Mouse (Mus musculus) liver, embryonic 12.5 days (tissue): ENCODE data around the gene Efemp2. TPM values are rescaled to one million over a fixed set of nuclear protein-coding genes. Genes with fewer than 3 reads are reported as not detected.
"Not testable (repeated sequence)": the region's sequence is repeated elsewhere in the genome, so short reads cannot be mapped to it uniquely, and the experiment has no call there.

Experiments used
- ATAC-seq: fragments of 200-750 bp; cut with Nextera tagmentation; 2 replicates; pipeline ENCODE4 v1.8.0; 2017; ENCODE audit warnings: moderate number of reproducible peaks, mild to moderate bottlenecking, moderate library complexity
- H3K27ac ChIP-seq: fragments of 300-500 bp; sonication (generic); 2 replicates; pipeline ENCODE4 v1.5.1; 2016; ENCODE audit warnings: mild to moderate bottlenecking
- H3K27me3 ChIP-seq: fragments of 300-500 bp; sonication (generic); replicated peaks from 2 replicates; pipeline ENCODE4 v1.6.1; 2016; ENCODE audit warnings: mild to moderate bottlenecking, moderate library complexity
- H3K36me3 ChIP-seq: fragments of 300-500 bp; sonication (generic); 2 replicates; pipeline ENCODE4 v1.6.1; 2016; ENCODE audit warnings: mild to moderate bottlenecking, moderate library complexity
- H3K4me1 ChIP-seq: fragments of 300-500 bp; sonication (generic); 2 replicates; pipeline ENCODE4 v1.6.1; 2016
- H3K4me2 ChIP-seq: fragments of 300-500 bp; sonication (generic); 2 replicates; pipeline ENCODE4 v1.6.1; 2016; ENCODE audit warnings: mild to moderate bottlenecking, moderate library complexity
- H3K4me3 ChIP-seq: fragments of 300-500 bp; sonication (generic); 2 replicates; pipeline ENCODE4 v1.5.1; 2016; ENCODE audit warnings: mild to moderate bottlenecking, moderate library complexity
- H3K9ac ChIP-seq: fragments of 300-500 bp; sonication (generic); 2 replicates; pipeline ENCODE4 v1.6.1; 2016; ENCODE audit warnings: mild to moderate bottlenecking, moderate library complexity
- H3K9me3 ChIP-seq: fragments of 300-500 bp; sonication (generic); replicated peaks from 2 replicates; pipeline ENCODE4 v1.6.1; 2016; ENCODE audit warnings: mild to moderate bottlenecking, moderate library complexity
- WGBS: fragments of 180-500 bp; shearing (Covaris S2); methylation state at CpG from one replicate; pipeline ENCODE4 v1.1.7; 2016; ENCODE audit not compliant: insufficient replicate concordance; 5-methylcytosine and 5-hydroxymethylcytosine counted together
- polyA plus RNA-seq: library from polyadenylated mRNA; unstranded; fragments of >200 nt; fragmentation: Nextera tagmentation; extraction: Ambion mirVana; gene quantifications from 2 replicates; pipeline ENCODE4 v1.2.1, GENCODE M21; 2016

The Efemp2 gene
- polyA plus RNA-seq, 1 experiment from 2014 or later, result 30.0 TPM

GRCm38 (mm10) chr19:5490898-5491708 lies 17.3 kb downstream of the Efemp2 start:
- H3K4me1 ChIP-seq, result peaks cover 55% of the 10 kb centered on the region

DNA sequence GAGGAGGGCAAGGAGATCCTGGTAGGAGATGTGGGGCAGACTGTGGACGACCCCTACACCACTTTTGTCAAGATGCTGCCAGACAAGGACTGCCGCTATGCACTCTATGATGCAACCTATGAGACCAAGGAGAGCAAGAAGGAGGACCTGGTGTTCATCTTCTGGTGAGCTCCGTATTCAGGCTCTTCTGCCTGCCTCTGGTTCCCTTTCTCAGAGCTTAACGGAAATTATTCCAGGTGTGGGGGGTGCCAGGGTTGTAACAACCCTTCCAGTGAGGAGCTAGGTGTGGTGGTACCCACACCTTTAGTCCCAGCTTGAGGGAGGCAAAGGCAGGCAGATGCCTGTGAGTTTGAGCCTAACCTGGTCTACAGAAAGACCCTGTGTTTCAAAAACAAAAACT lies 18.9 kb downstream of the Efemp2 start:
- Histone ChIP-seq H3K27me3 (no peaks in the 10 kb centered on the region), H3K9ac (no peak overlapping the region), H3K4me2 (peak overlapping the region; percentile 94), H3K27ac (0 out of 2 replicates have a peak overlapping the region, but pooled peaks have one; percentile 2), H3K9me3 (no peaks in the 10 kb centered on the region), H3K36me3 (peaks cover 59% of the 10 kb centered on the region), H3K4me1 (peaks cover 41% of the 10 kb centered on the region), H3K4me3 (no peak overlapping the region)
- 83% methylated on average over 4 of the region's 4 CpGs for WGBS
- no peak for ATAC-seq

More at GRCm38 (mm10) chr19:5490898-5491708, 17.3 kb downstream of the Efemp2 start:
- peak; percentile 48 for ATAC-seq
- peak overlapping the region; percentile 100 for H3K27ac ChIP-seq
- no peaks in the 10 kb centered on the region for H3K27me3 ChIP-seq
- WGBS, result under 1% methylated on average over 59 of the region's 59 CpGs
- H3K9ac ChIP-seq, result peak overlapping the region; percentile 99
- peaks cover 46% of the 10 kb centered on the region for H3K36me3 ChIP-seq
- no peaks in the 10 kb centered on the region for H3K9me3 ChIP-seq
- peak overlapping the region; percentile 94 for H3K4me2 ChIP-seq
- H3K4me3 ChIP-seq, result peak overlapping the region; percentile 99

DNA sequence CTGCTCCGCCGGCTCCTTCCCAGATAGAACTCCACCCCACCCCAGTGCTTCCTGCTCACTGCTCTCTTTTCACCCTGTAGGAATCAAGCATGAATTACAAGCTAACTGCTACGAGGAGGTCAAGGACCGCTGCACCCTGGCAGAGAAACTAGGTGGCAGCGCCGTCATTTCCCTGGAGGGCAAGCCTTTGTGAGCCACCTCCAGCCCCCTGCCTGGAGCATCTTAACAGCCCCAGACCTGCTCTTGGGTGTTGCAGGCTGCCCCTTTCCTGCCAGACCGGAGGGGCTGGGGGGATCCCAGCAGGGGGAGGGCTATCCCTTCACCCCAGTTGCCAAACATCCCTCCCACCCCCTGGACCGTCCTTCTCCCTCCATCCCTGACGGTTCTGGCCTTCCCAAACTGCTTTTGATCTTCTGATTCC lies 19.6 kb downstream of the Efemp2 start:
- 80% methylated on average over 9 of the region's 9 CpGs for WGBS
- not testable (repeated sequence) for H3K9ac ChIP-seq, H3K4me3 ChIP-seq, H3K27me3 ChIP-seq, ATAC-seq, H3K27ac ChIP-seq, H3K4me2 ChIP-seq, H3K9me3 ChIP-seq
- H3K36me3 ChIP-seq, result peaks cover 65% of the 10 kb centered on the region
- H3K4me1 ChIP-seq, result peaks cover 39% of the 10 kb centered on the region

DNA sequence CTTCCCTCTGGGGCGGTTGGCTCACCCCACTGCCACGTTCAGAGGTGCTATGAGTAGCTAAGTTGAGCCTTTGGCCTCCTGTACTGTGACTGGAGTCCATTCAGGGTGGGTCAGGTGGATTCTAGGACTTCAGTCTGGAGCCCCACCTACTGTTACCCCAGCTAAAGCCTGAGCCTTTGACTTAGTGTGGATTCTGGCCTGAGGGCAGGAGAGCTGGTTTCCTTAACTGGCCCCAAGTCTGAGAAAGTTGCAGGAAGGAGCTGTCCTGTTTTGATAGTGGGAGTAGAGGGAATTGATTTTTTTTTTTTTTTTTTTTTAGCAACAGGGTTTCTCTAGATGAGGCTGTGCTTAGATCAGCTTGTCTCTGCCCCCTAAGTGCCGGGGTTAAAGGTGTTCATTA lies 20.6 kb downstream of the Efemp2 start:
- ATAC-seq, result no peak
- no peaks in the 10 kb centered on the region for H3K9me3 ChIP-seq
- peaks cover 67% of the 10 kb centered on the region for H3K36me3 ChIP-seq
- H3K4me1 ChIP-seq, result peaks cover 32% of the 10 kb centered on the region
- H3K4me2 ChIP-seq, result no peak overlapping the region
- H3K4me3 ChIP-seq, result no peak overlapping the region
- H3K9ac ChIP-seq, result no peak overlapping the region
- no peaks in the 10 kb centered on the region for H3K27me3 ChIP-seq
- WGBS, result 90% methylated on average over 3 of the region's 3 CpGs
- H3K27ac ChIP-seq, result 0 out of 2 replicates have a peak overlapping the region, but pooled peaks have one; percentile 10

GRCm38 (mm10) chr19:5495353-5496051 lies 21.7 kb downstream of the Efemp2 start:
- Histone ChIP-seq H3K4me1 (peaks cover 24% of the 10 kb centered on the region), H3K27ac (0 out of 2 replicates have a peak overlapping the region, but pooled peaks have one; percentile 36), H3K36me3 (peaks cover 69% of the 10 kb centered on the region), H3K4me3 (no peak overlapping the region), H3K27me3 (no peaks in the 10 kb centered on the region), H3K4me2 (no peak overlapping the region), H3K9ac (no peak overlapping the region), H3K9me3 (no peaks in the 10 kb centered on the region)
- no peak for ATAC-seq
- WGBS, result 78% methylated on average over 12 of the region's 12 CpGs

DNA sequence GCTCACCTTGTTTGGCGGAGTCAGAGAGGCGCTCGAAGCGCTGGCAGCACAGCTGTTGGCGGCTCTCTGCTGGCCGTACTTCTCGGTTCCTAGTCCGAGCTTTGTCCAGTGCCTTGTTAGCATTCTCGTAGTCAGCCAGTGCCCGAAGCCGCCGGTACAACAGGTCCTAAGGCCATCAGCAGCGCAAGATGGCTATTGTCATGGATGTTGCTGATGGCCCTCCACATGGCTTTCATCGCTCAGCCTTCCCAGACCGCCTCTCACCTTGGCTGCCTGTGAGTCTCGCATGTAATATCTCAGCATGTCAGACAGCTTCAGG lies 22.3 kb downstream of the Efemp2 start:
- Histone ChIP-seq H3K9me3 (no peaks in the 10 kb centered on the region), H3K9ac (no peak overlapping the region), H3K4me1 (peaks cover 24% of the 10 kb centered on the region), H3K4me2 (no peak overlapping the region), H3K27me3 (no peaks in the 10 kb centered on the region), H3K4me3 (no peak overlapping the region), H3K27ac (no peak overlapping the region), H3K36me3 (peaks cover 69% of the 10 kb centered on the region)
- ATAC-seq, result no peak
- WGBS, result 88% methylated on average over 16 of the region's 16 CpGs

DNA sequence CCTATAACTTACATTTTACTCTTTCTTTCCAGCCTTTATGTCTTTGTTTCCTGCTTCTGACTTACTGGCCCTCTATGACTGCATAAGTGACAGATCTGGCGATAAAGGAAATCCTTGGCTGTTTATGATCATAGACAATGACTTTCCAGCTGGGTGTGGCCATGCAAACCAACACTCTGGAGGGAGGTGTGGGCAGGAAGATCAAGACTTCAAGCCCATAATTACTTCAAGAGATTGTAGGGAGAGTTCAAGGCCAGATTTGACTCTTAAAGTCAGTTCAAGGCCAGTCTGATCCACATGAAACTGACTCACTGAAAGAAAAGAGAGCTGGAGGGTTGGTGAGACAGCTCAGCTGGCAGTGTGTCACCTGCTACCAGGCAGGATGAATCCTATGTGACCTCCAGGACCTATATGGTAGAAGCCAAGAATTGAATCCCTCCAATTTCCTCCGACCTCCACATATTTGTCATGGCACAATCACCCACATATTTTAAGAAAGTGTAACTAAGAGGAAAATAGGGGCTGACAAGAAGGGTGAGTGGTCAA lies 26.6 kb downstream of the Efemp2 start:
- Histone ChIP-seq H3K4me1 (no peaks in the 10 kb centered on the region), H3K9me3 (no peaks in the 10 kb centered on the region)

DNA sequence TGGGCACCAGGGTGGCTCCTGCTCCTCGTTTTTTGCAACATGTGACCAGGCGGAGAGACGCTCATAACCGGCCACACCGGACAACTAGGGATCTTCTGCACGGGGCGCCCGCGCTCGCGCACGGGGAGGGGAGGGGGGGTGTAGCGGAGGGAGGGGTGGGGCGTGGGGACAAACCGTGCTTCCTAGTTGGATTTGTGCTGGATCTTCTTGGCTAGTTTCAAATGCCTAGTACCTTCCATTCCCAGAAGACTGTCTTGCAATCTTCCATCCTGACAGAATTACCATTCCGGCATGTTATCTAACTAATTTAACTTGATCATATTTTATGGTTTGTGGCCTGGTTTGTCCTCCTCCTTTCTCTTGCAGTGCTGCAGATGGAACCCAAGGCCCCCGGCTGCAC lies 29.9 kb downstream of the Efemp2 start, which contains the start of gene 1700020D05Rik:
TSS of gene 1700020D05Rik (minus strand) at position 101 of the 400 bp plus-strand sequence.
- 69% methylated on average over 17 of the region's 17 CpGs for WGBS
- Histone ChIP-seq H3K4me2 (no peak within 1 kb of the TSS), H3K9ac (no peak within 1 kb of the TSS), H3K9me3 (no peaks in the 10 kb centered on the region), H3K36me3 (peaks cover 12% of the 10 kb centered on the region), H3K4me3 (no peak within 1 kb of the TSS), H3K27ac (no peak within 1 kb of the TSS), H3K27me3 (no peaks in the 10 kb centered on the region), H3K4me1 (0 out of 2 replicates have a peak, but pooled peaks cover 8% of the 10 kb centered on the region)
- no peak for ATAC-seq

More for the DNA sequence above, 26.6 kb downstream of the Efemp2 start:
- 63% methylated on average over 2 of the region's 2 CpGs for WGBS
- no peak overlapping the region for H3K27ac ChIP-seq
- H3K9ac ChIP-seq, result no peak overlapping the region
- no peak overlapping the region for H3K4me3 ChIP-seq
- H3K27me3 ChIP-seq, result no peaks in the 10 kb centered on the region
- H3K36me3 ChIP-seq, result peaks cover 43% of the 10 kb centered on the region
- ATAC-seq, result no peak
- no peak overlapping the region for H3K4me2 ChIP-seq

DNA sequence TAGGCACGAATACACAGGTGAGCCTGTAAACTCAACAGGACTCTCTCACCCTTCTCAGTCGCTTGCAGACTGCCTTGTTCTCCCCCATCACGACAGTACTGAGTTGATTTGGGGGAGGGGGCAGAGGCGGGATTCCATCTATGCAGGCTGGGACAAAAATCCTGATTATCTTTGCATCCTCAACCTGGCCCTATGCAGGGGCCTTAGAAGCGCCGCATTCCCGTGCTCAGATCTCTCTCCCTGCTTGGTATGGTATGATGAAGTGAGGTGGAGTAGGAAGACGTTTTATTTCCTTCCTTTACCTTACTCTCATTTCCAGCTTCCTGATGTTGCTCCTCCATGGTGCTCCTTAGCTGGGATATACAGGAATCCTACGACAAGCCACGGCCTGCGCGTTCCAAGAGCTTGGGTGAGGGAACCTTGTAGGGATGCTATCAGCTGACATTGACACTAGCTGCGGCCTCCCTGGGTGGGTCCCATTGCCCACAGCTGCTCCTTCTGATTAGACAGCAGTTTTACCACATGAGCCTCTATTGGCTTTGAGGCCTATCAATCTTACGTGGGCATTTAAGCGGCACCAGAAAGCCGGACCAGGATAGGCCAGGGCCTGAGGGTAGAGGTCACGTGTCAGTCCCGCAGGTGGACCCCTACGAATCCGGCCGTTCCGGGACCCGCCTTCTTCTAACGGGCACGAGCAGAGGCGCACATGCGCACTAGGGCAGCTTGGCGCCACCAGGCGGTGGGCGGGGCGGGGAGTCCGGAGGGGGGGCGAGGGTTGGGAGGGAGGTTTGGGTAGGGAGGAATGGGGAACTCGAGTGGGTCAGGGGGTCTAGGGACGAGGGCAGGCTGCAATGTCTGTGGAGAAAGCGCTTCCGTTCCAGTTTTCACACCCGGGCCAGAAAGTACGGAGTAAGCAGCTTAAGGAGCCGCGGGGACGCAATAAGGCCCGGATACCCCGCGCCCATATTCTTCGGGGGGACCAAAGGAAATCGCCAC lies 36.6 kb downstream of the Efemp2 start, which contains the start of gene Snx32:
TSS of gene Snx32 (minus strand) at position 508 of the 996 bp plus-strand sequence.
- Histone ChIP-seq H3K27me3 (no peaks in the 10 kb centered on the region), H3K4me1 (peaks cover 48% of the 10 kb centered on the region), H3K9me3 (no peaks in the 10 kb centered on the region), H3K9ac (peak within 1 kb of the TSS; percentile 80), H3K4me2 (peak within 1 kb of the TSS; percentile 97), H3K36me3 (no peaks in the 10 kb centered on the region), H3K4me3 (peak within 1 kb of the TSS; percentile 68), H3K27ac (peak within 1 kb of the TSS; percentile 83)
- 3% methylated on average over 47 of the region's 47 CpGs for WGBS
- ATAC-seq, result peak; percentile 98

- H3K9ac ChIP-seq, result peak overlapping the region; percentile 80
Measured at GRCm38 (mm10) chr19:5511074-5511632, 37.4 kb downstream of the Efemp2 start.

More at GRCm38 (mm10) chr19:5511074-5511632, 37.4 kb downstream of the Efemp2 start:
- H3K27me3 ChIP-seq, result no peaks in the 10 kb centered on the region
- peak overlapping the region; percentile 97 for H3K4me2 ChIP-seq
- ATAC-seq, result no peak
- WGBS, result 24% methylated on average over 15 of the region's 15 CpGs
- H3K27ac ChIP-seq, result peak overlapping the region; percentile 74
- H3K4me3 ChIP-seq, result peak overlapping the region; percentile 68
- H3K4me1 ChIP-seq, result peaks cover 48% of the 10 kb centered on the region
- no peaks in the 10 kb centered on the region for H3K36me3 ChIP-seq
- H3K9me3 ChIP-seq, result no peaks in the 10 kb centered on the region
